Mouse (Mus musculus) limb, embryonic 11.5 days (tissue): ENCODE measurements around the gene Tnfaip6. TPM values are rescaled to one million over a fixed set of nuclear protein-coding genes. Genes with fewer than 3 reads are reported as not detected.
A peak's percentile ranks its signal among the peaks of the same experiment; 100 is the strongest.

Experiments used
- ATAC-seq: fragments of 200-750 bp; cut with Nextera tagmentation; 2 replicates; pipeline ENCODE4 v1.8.0; 2017; ENCODE audit warnings: low read depth; ENCODE audit not compliant: insufficient number of reproducible peaks, low FRiP score, low TSS enrichment
- DNase-seq: peaks from one replicate; pipeline ENCODE4 v3.0.0-alpha.2; 2015; ENCODE audit warnings: low spot score
- H3K27ac ChIP-seq: fragments of 300-500 bp; sonication (generic); replicated peaks from 2 replicates; pipeline ENCODE4 v1.5.1; 2014; ENCODE audit warnings: low read depth, mild to moderate bottlenecking, low read length
- H3K27me3 ChIP-seq: fragments of 300-500 bp; sonication (generic); 2 replicates; pipeline ENCODE4 v1.6.1; 2014; ENCODE audit warnings: mild to moderate bottlenecking, low read length, mixed read lengths; ENCODE audit not compliant: control insufficient read depth, insufficient read depth
- H3K36me3 ChIP-seq: fragments of 300-500 bp; sonication (generic); 2 replicates; pipeline ENCODE4 v1.6.1; 2014; ENCODE audit warnings: mild to moderate bottlenecking, low read length, moderate library complexity, mixed read lengths; ENCODE audit not compliant: control insufficient read depth, insufficient read depth
- H3K4me1 ChIP-seq: fragments of 300-500 bp; sonication (generic); 2 replicates; pipeline ENCODE4 v1.6.1; 2014; ENCODE audit warnings: low read length, mixed read lengths; ENCODE audit not compliant: control insufficient read depth, insufficient read depth
- H3K4me2 ChIP-seq: fragments of 300-500 bp; sonication (generic); 2 replicates; pipeline ENCODE4 v1.6.1; 2014; ENCODE audit warnings: low read depth, mild to moderate bottlenecking, moderate library complexity; ENCODE audit not compliant: severe bottlenecking
- H3K4me3 ChIP-seq: fragments of 300-500 bp; sonication (generic); 2 replicates; pipeline ENCODE4 v1.5.1; 2014; ENCODE audit warnings: low read depth, low read length
- H3K9ac ChIP-seq: fragments of 300-500 bp; sonication (generic); 2 replicates; pipeline ENCODE4 v1.6.1; 2014; ENCODE audit warnings: mild to moderate bottlenecking, low read length
- H3K9me3 ChIP-seq: fragments of 300-500 bp; sonication (generic); 2 replicates; pipeline ENCODE4 v1.6.1; 2016; ENCODE audit warnings: low read length; ENCODE audit not compliant: control insufficient read depth
- WGBS: fragments of 180-500 bp; shearing (Covaris S2); extraction: QIAGEN DNeasy Blood & Tissue Kit; methylation state at CpG from one replicate; pipeline ENCODE4 v1.1.7; 2014; 5-methylcytosine and 5-hydroxymethylcytosine counted together
- polyA plus RNA-seq: library from polyadenylated mRNA; unstranded; fragments of >200 nt; fragmentation: Nextera tagmentation; extraction: Ambion mirVana; gene quantifications from 2 replicates; pipeline ENCODE4 v1.2.1, GENCODE M21; 2014

Tnfaip6 gene
- polyA plus RNA-seq, 1 experiment from 2014 or later, result 46.9 TPM

DNA sequence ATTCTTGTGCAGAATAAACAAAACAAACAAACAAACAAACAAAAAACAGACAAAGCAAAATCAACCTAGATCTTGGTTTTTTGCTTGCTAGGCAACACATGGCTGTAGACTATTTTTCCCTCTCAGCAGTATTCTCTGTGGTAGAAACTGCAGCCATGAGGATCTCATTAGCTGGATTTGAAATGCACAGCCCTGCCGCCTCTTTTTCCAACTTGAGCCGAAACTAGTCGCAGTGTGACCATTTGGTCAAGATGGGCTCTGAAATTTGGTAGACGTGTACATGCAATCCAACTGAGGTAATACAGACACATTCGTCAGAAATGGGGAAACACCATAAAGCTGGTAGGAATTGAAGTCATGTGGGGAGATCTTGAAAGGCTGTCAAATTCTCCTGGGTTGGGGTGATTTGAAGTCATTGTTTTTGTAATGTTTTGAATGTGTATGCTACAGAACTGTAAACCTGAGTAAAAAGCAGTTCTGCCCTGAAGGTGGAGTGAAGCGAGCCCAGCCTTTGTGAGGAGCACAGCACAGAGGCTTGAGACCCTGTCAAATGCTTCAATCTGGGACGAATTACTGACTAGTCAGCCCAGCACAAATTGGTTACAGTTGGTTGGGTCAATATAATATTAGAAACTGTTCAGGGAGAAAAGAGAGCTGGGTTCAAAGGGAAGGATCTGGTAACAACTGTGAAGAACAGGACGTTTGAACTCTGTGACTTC is 1.4 kb downstream of the Tnfaip6 start:
- no peaks in the 10 kb centered on the region for H3K27me3 ChIP-seq
- peaks cover 3% of the 10 kb centered on the region for H3K4me1 ChIP-seq
- peak; percentile 44; the same call in 1 of the 2 replicates for ATAC-seq
- H3K9me3 ChIP-seq, result no peaks in the 10 kb centered on the region
- peak overlapping the region; percentile 43 for H3K4me3 ChIP-seq
- peak overlapping the region; percentile 79 for H3K27ac ChIP-seq
- 6% methylated on average over 8 of the region's 8 CpGs for WGBS
- DNase-seq, result peak; percentile 72
- no peaks in the 10 kb centered on the region for H3K36me3 ChIP-seq
- H3K9ac ChIP-seq, result peak overlapping the region; percentile 22; the same call in 1 of the 2 replicates
- H3K4me2 ChIP-seq, result peak overlapping the region; percentile 61

DNA sequence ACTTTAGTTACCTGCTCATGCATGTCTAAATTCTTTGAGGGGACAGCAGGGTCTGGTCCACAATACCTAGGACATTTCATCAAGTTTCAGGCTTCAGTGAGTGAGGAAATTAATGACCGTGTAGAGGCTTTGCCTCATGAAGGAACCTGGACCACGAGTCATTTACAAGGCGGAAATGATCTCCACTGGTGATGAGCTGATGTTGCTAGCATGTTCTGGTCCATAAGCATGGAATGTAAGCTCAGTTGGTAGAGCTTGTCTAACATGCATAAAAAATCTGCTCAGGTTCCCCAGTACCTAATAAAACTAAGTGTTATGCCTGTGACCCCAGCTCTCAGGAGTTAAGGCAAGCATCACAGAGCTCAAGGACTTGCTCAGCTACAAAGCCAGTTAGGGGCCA is 4.3 kb downstream of the Tnfaip6 start:
- no peak overlapping the region for H3K4me3 ChIP-seq
- no peak for ATAC-seq
- no peaks in the 10 kb centered on the region for H3K9me3 ChIP-seq
- no peak overlapping the region for H3K4me2 ChIP-seq
- H3K27me3 ChIP-seq, result no peaks in the 10 kb centered on the region
- H3K4me1 ChIP-seq, result peaks cover 2% of the 10 kb centered on the region
- no peak for DNase-seq
- H3K9ac ChIP-seq, result no peak overlapping the region
- H3K36me3 ChIP-seq, result no peaks in the 10 kb centered on the region
- WGBS, result 64% methylated on average over 3 of the region's 3 CpGs
- H3K27ac ChIP-seq, result no peak overlapping the region

DNA sequence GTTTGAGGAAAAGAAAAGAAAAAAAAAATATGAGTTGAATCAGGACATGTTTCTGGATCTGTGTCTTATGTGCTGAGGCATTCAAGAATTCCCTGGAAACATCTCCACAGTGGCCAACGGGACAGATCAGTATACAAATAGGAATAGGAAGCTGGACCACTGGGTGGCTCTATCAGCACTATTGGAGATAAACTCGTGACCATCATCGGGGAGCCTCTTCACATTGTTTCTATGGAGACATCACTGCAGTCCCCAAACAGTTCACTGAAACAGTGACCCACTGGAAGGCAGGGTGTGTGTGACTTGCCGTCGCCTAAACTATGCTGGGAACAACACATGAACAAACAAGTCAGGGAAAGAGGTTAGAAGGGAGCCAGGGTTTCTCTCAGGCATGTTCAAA is 4.9 kb downstream of the Tnfaip6 start:
- Histone ChIP-seq H3K4me1 (no peaks in the 10 kb centered on the region), H3K4me2 (no peak overlapping the region), H3K9ac (no peak overlapping the region), H3K4me3 (no peak overlapping the region), H3K27ac (no peak overlapping the region), H3K36me3 (no peaks in the 10 kb centered on the region), H3K9me3 (no peaks in the 10 kb centered on the region), H3K27me3 (no peaks in the 10 kb centered on the region)
- DNase-seq (no peak), ATAC-seq (no peak)
- WGBS, result 82% methylated on average over 5 of the region's 5 CpGs

DNA sequence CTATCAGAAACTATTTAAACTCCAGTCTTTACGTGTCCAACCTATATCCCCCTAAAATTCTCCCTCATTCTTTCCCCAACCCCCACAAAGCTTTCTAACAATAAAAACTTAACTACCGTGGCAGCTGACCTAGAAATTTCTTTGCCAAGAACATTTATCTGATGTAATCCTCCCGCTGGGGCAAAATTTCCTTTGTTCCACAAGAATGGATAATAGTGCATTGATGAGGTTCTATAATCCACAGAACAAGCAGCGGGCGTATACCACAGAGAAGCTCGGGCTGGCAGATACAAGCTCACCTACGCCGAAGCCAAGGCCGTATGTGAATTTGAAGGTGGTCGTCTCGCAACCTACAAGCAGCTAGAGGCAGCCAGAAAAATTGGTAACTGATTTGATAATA is 5.7 kb downstream of the Tnfaip6 start:
- no peaks in the 10 kb centered on the region for H3K4me1 ChIP-seq
- no peak overlapping the region for H3K4me3 ChIP-seq
- H3K9ac ChIP-seq, result no peak overlapping the region
- no peak for ATAC-seq
- H3K27me3 ChIP-seq, result no peaks in the 10 kb centered on the region
- no peak overlapping the region for H3K27ac ChIP-seq
- no peaks in the 10 kb centered on the region for H3K36me3 ChIP-seq
- WGBS, result 95% methylated on average over 11 of the region's 11 CpGs
- DNase-seq, result no peak
- H3K9me3 ChIP-seq, result no peaks in the 10 kb centered on the region
- H3K4me2 ChIP-seq, result no peak overlapping the region

DNA sequence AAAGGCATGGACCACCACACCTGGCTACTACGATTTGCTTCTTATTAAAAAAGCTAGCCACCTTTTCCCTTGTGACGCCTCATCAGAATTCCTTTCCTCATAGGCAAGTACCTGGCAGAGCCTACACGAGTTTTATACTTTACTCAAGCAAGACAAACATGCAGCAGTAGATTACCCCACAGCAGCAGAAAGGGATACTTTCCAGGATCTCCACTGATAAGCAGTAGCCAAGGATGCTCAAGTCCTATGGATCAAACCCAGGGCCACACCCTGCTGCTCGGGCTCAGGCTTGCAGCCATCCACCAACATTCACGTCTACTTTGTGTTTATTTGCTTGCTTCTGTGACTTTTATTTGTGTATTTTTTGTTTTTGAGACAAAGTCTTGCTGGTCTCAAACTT is 8.2 kb downstream of the Tnfaip6 start:
- no peak overlapping the region for H3K4me2 ChIP-seq
- no peaks in the 10 kb centered on the region for H3K9me3 ChIP-seq
- ATAC-seq, result no peak
- no peaks in the 10 kb centered on the region for H3K36me3 ChIP-seq
- H3K27me3 ChIP-seq, result no peaks in the 10 kb centered on the region
- H3K9ac ChIP-seq, result no peak overlapping the region
- H3K27ac ChIP-seq, result no peak overlapping the region
- 83% methylated on average over 5 of the region's 5 CpGs for WGBS
- DNase-seq, result no peak
- H3K4me1 ChIP-seq, result no peaks in the 10 kb centered on the region
- no peak overlapping the region for H3K4me3 ChIP-seq

DNA sequence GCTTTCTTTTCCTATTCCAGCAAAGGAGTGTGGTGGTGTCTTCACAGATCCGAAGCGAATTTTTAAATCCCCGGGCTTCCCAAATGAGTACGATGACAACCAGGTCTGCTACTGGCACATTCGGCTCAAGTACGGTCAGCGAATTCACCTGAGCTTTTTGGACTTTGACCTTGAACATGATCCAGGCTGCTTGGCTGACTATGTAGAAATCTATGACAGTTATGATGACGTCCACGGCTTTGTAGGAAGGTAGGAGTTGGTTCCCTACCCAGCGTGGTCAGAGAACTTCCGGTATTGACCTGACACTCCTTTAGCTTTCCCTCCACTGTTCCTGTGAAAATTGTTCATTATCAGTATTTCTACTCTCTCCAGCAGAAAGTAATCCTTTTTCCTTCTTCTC is 13.0 kb downstream of the Tnfaip6 start:
- no peaks in the 10 kb centered on the region for H3K4me1 ChIP-seq

DNA sequence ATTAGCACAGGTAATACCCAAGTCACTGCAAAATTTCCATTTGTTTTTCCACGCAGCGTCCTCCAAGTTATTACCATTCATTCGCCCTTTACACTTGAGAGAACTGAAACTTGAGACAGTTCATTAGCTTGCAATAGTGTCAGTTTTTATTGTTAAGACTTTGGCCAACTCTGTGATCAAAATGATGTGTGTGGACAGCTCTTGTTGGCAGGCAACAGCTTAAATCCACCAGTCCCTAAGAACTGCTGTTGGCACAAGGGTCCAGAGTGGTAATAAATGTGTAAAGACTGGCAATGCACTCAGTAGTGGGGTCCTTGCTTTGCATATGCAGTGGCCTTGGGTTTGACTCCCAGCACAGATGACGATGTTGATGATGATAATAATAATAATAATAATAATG is 14.5 kb downstream of the Tnfaip6 start:
- H3K9me3 ChIP-seq, result no peaks in the 10 kb centered on the region
- no peak overlapping the region for H3K9ac ChIP-seq
- DNase-seq (no peak), ATAC-seq (no peak)
- no peak overlapping the region for H3K4me2 ChIP-seq
- WGBS, result 83% methylated on average over 4 of the region's 4 CpGs
- H3K27ac ChIP-seq, result no peak overlapping the region
- H3K4me1 ChIP-seq, result no peaks in the 10 kb centered on the region
- H3K36me3 ChIP-seq, result no peaks in the 10 kb centered on the region
- no peaks in the 10 kb centered on the region for H3K27me3 ChIP-seq
- no peak overlapping the region for H3K4me3 ChIP-seq

More for the DNA sequence above, 13.0 kb downstream of the Tnfaip6 start:
- Histone ChIP-seq H3K36me3 (no peaks in the 10 kb centered on the region), H3K4me2 (no peak overlapping the region), H3K9me3 (no peaks in the 10 kb centered on the region), H3K27ac (no peak overlapping the region), H3K27me3 (no peaks in the 10 kb centered on the region), H3K4me3 (no peak overlapping the region), H3K9ac (no peak overlapping the region)
- whole genome bisulfite sequencing, result 93% methylated on average over 11 of the region's 11 CpGs
- ATAC-seq (no peak), DNase-seq (no peak)

DNA sequence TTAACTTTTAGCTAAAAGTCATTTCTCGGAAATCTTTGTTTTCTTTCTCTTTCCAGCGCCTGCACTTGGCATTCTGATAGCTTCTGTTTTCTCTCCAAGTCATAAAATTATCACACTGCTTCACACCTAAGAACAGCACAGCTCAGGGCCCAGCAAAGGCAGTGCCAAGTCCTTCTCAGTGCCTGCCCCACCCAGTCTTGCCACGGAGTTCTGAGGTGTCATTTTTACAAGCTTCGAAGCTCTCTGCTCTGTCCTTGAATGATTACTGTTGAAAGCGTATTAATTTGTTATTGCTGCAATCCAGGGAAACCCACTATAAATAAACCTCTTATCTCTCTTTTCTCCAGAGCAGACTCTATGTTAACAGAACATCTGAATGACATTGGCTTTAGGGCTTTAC is 15.7 kb downstream of the Tnfaip6 start:
- Histone ChIP-seq H3K27ac (no peak overlapping the region), H3K4me3 (no peak overlapping the region), H3K27me3 (no peaks in the 10 kb centered on the region), H3K9ac (no peak overlapping the region), H3K4me2 (no peak overlapping the region), H3K9me3 (no peaks in the 10 kb centered on the region), H3K36me3 (no peaks in the 10 kb centered on the region), H3K4me1 (no peaks in the 10 kb centered on the region)
- ATAC-seq, result no peak
- 36% methylated on average over 5 of the region's 5 CpGs for WGBS
- DNase-seq, result no peak

DNA sequence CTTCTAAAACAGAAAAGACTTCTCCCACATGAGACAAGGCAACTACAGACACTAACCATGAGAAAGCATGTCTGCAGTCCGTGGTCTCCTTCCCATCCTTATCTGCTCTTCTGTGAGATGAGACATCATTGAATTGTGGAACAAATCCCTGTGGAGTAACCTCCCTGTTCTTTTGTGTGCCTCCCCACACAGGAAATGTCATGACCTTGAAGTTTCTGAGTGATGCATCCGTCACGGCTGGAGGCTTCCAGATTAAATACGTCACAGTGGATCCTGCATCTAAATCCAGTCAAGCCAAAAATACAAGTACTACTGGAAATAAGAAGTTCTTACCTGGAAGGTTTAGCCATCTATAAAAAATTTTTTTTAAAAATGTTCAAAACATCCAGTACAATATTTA is 17.8 kb downstream of the Tnfaip6 start:
- H3K27ac ChIP-seq, result no peak overlapping the region
- no peaks in the 10 kb centered on the region for H3K9me3 ChIP-seq
- no peaks in the 10 kb centered on the region for H3K4me1 ChIP-seq
- H3K9ac ChIP-seq, result no peak overlapping the region
- no peak for DNase-seq
- no peak overlapping the region for H3K4me3 ChIP-seq
- no peak overlapping the region for H3K4me2 ChIP-seq
- no peak for ATAC-seq
- WGBS, result 72% methylated on average over 4 of the region's 4 CpGs
- H3K36me3 ChIP-seq, result no peaks in the 10 kb centered on the region
- H3K27me3 ChIP-seq, result no peaks in the 10 kb centered on the region
